Mouse (Mus musculus): ENCODE data around the gene Tmem53.

DNA sequence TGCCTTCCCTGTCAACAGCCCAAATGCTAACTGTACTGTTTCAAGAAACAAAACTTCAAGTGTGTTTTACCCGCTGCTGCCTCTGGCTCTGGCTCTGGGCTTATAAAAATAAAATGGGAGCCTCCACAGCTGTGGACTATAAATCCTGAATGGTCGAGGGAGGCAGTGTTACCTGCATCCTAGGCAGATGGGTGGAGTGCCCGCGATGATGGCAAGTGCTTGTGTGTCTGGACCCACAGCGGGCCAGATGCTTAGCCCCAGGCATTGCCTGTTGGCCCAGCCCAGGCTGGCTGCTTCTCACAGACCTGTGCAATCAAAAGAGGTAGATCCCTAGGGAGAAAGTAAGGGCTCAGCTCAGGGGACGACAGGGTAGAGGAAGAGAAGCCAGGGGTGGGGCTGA is 65.0 kb downstream of the Tmem53 start:
- TF ChIP-seq CTCF (IDR thresholded peaks at IDR 0.05; ENCODE audit: control insufficient read depth, insufficient read depth, insufficient replicate concordance, low read depth, low read length): no peak
- no peak for TF ChIP-seq POLR2A (IDR thresholded peaks at IDR 0.05; ENCODE audit: control insufficient read depth, low read depth, low read length)
